In the genomic region with DNA sequence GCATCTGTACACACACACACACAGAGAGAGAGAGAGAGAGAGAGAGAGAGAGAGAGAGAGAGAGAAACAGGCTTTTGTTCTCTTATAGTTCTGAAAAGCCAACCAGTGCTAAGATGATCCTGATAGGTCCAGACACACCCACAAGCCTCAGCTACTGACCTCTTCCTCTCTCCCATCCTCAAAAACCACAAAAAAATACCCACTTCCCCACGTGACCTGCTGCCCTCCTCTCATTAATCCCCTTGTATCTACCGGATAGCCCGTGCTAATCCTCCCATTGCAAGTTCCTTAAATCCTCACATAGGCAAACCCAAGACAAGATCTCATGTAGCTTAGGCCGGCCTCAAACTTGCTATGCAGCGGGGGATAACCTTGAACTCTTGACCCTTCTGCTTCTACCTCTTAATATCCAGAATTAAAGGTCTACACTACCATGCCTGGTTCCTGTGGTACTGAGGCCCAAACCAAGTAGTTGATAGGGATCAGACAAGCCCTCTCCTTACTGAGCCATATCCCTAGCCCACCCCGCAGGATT, we compare ENCODE assay signal across 16 mouse cellular contexts.
"Had no signal": no experiment of that assay in that cellular context is flagged by ENCODE, and none has a peak within 500 bp of the region (broad histone marks: within the 10 kb centered on the region; RNA-seq: fewer than 3 reads in every experiment).

No protein-coding gene starts in this region.

- H3K4me3 ChIP-seq: lung, embryonic 15.5 days; midbrain, embryonic 10.5 days; midbrain, embryonic 12.5 days; neural tube, embryonic 12.5 days; stomach, embryonic 15.5 days had no signal

- DNase-seq: lung, adult 2 months; lung, postnatal 14 days; lung, postnatal 36 days; midbrain, embryonic 14.5 days; right cerebral cortex, postnatal 14 days; thymus, adult 2 months; thymus, postnatal 25 days; thymus, postnatal 4 days had no signal

- H3K36me3 ChIP-seq: lung, embryonic 15.5 days; midbrain, embryonic 10.5 days; midbrain, embryonic 12.5 days; neural tube, embryonic 12.5 days; stomach, embryonic 15.5 days had no signal

- H3K27ac ChIP-seq: lung, embryonic 15.5 days; macrophage; midbrain, embryonic 10.5 days; midbrain, embryonic 12.5 days; neural tube, embryonic 12.5 days; stomach, embryonic 15.5 days; stomach, postnatal 0 days had no signal

- H3K9me3 ChIP-seq: lung, embryonic 15.5 days; midbrain, embryonic 10.5 days; midbrain, embryonic 12.5 days; neural tube, embryonic 12.5 days; stomach, embryonic 15.5 days had no signal

- H3K9ac ChIP-seq: lung, embryonic 15.5 days; midbrain, embryonic 12.5 days; neural tube, embryonic 12.5 days; stomach, embryonic 15.5 days had no signal

- H3K27me3 ChIP-seq: lung, embryonic 15.5 days; neural tube, embryonic 12.5 days; stomach, embryonic 15.5 days had no signal

- H3K4me2 ChIP-seq: lung, embryonic 15.5 days; midbrain, embryonic 12.5 days; neural tube, embryonic 12.5 days; stomach, embryonic 15.5 days had no signal

- H3K4me1 ChIP-seq: lung, embryonic 15.5 days; midbrain, embryonic 12.5 days; neural tube, embryonic 12.5 days; stomach, embryonic 15.5 days had no signal

- ATAC-seq: lung, postnatal 0 days had no signal
